Mouse (Mus musculus) CD8-positive naive resting alpha-beta T cell, adult 2 months (primary cell): ENCODE results near the gene Il17c.

Experiments used
- DNase-seq, 2 experiments: peaks; one replicate each; pipeline ENCODE4 v3.0.0; 2022; ENCODE audit warnings: low read depth in 2 of 2, low spot score in 2 of 2

Il17c gene

DNA sequence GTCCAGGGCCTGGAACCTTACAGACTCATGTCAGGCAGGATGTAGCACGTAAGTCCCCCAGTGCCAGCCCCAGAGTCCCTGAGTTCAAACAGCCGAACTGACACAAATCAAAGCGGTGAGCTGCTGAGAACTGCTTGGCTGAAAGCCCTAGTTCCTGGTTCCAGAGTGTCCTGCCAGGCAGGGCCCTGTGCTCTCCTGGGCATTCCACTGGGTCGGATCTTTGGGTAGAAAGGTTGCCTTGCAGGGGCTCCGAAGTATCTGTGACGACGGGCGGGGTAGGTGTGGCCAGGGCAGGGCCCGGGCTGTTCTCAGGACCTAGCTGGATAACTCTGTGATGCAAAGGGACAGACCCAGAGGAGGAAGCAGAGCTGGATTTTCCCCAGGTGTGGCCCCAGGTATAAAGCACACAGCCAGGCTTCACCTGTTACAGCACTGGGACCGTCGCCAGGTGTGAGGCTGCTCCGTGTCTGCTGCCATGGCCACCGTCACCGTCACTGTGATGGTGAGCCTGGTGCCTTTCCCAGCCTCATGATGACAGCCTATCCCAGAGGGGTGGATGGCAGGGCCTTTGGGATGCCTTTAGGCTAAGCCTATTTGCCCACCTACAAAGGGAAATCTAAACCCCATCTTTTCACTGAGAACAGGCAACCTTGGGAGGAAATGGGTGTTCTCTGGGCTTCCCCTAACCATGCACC is at the start of gene Il17c:
Gene Il17c (plus strand): TSS at position 645 of the 695 bp plus-strand sequence.
- no peak for DNase-seq

DNA sequence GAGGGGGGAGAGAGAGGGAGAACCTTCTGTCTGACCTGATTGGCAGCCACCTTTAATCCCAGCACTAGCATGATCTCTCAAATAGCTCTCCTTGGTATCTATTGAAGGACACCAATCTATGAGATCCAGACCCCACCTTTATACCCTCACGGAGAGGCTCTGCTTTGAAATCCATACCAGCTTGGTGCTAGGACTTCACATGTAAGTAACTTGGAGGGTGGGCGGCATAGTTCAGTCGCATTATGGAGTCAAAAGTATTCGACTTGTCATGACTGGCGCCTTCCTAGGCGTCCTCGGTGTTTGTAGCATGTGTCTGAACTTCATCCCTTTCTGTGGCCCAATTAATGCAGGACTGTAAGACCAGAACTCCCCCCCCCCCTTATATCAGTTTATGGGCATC is 46.5 kb upstream of the Il17c start:
- no peak for DNase-seq

DNA sequence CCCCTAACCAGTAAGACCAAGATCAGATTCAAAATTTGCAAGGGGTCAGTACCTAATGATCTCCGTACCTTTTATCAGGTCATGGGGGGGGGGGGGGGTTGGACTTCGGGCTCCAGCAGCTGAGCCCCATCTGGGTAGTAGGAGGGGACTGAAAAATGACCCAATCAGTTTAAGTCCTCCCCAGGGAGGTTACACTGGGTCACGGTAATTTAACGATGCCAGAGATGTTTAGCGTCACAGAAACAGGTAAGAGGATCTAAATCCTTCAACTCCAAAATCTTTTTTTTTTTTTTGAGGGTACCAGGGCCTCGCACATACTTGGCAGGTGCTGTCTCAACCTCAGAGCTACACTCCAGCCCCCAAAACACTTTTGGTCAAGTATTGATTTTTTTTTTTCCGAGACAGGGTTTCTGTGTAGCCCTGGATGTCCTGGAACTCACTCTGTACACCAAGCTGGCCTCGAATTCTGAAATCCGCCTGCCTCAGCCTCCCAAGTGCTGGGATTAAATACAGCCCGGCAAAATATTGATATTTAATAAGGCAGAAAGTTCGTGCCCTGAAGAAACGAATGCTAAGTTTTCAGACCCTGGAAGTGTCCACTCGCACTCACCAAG is 46.0 kb upstream of the Il17c start:
- no peak for DNase-seq

- peak; percentile 98 for DNase-seq
These were observed 45.2 kb upstream of the Il17c start, which contains the start of gene Zc3h18 for GRCm38 (mm10) chr8:122376365-122377231. Gene Zc3h18, plus strand, starts transcription at chr8:122376609.

DNA sequence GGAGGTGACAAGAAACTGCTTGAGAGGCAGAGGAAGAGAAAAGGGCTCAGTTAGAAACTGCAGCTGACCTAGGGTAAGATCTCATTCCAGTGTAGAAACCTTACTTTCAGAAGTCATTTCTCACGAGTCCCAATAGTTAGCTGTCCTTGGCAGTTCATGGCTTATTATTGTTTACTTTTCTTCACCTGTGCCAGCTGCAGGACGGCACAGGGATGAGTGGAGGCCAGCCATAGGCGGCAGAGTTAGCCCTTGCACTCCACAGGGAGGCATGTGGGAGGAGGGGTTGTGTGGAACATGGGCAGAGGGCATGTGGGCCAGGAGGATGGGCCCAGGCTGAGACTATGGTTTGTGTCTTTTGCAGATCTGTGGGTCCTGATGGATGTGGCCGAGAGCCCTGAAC is 38.8 kb upstream of the Il17c start:
- DNase-seq: no peak

DNA sequence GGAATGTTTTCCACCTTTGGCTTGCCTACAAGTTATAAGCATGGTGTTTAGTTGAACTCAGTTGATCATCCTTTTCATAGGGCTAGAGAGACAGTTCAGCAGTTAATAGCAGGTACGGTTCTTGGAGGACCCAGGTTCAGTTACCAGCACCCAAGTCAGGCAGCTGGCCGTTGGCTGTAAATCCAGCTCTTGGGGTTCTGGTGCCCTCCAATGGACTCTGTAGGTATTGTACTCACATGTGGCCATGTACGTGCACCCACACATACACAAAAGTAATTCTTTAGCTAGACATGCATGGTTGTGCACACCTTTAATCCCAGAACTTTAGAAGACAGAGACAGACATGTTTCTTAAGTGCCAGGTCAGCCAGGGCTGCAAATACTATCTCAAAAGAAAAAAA is 32.5 kb upstream of the Il17c start:
- no peak for DNase-seq

DNA sequence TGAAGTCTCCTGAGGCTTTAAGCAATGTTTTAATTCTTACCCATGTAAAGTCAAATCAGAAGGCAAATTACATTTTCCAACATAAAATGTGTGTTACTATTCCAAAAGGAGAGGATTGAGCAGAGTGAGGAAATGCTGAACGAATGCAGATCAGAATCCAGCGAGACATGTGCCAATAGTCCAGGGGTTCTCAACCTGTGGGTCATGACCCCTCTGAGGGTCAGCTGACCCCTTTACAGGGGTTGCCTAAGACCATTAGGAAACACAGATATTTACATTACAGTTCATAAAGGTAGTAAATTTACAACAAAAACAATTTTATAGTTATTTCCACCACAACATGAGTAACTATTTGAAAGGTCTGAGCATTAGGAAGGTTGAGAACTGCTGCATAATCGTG is 31.1 kb upstream of the Il17c start:
- no peak for DNase-seq

DNA sequence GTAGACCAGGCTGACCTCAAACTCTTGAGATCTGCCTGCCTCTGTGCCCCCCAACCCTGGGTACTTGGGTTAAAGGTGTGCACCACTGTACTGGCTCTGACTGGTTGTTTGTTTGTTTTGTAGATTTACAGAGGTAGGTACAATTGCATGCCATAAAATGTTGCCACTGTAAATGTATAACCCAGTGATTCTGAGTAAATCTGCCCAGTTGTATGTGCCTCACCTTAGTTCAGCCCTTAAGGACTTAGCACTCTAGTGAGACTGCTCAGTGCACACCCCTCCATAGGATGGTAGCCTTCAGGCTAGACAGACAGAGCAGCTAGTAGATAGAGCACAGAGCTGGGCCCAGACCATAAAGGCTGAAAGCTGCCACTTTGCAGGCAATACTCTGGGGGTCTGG is 28.1 kb upstream of the Il17c start:
- no peak for DNase-seq

DNA sequence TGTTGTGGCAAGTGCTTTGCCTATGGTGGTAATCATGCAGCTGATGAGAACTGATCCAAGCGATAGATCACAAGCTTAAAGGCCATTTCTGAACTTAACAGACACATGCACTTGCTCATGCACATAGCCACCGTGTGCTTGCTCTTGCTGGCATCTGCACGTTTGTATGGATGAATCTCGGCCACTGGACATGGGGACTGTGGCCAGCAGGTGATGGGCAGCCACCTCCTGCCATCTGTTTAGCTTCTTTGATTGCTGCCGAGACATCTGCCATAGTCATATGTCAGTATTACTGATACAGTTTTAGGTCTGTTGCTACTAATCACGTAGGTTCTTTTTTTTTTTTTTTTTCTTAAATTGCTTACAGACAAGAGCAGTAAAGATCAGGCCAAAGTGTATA is 26.5 kb upstream of the Il17c start:
- no peak for DNase-seq

- DNase-seq: no peak
These were observed 23.6 kb upstream of the Il17c start for GRCm38 (mm10) chr8:122398186-122398585.

DNA sequence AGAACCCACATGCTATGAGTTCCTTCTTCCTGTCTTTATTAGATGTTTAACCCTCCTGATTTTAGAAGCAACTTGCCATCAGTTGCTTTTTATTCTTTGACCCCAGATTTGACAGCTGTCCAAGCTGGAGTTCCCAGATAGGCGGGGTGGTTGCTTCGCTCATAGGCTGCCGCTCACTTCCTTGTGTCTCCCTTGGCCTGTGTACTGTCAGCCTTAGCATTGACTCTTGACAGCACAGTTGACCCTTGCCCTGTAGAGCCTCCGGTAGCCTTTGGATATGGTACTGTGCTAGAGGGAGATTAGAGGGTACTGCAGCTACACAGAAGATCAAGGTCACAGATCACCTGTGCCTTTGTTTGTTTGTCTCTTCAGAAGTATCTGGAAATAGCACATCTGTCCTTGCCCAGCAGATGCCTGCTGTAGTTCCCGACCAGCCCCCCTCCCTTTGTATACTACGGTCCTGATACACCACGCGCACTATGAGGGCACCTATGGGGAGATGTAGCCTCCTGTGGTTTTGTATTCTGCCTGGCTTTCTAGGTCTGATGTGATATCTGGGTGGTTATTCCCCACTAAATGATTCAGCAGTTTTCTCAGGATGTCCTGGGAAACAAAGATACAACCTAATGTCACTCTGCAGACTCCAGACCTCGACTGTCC is 16.5 kb upstream of the Il17c start:
- no peak for DNase-seq

- no peak for DNase-seq
These were observed 14.1 kb upstream of the Il17c start for GRCm38 (mm10) chr8:122407678-122408077.

DNA sequence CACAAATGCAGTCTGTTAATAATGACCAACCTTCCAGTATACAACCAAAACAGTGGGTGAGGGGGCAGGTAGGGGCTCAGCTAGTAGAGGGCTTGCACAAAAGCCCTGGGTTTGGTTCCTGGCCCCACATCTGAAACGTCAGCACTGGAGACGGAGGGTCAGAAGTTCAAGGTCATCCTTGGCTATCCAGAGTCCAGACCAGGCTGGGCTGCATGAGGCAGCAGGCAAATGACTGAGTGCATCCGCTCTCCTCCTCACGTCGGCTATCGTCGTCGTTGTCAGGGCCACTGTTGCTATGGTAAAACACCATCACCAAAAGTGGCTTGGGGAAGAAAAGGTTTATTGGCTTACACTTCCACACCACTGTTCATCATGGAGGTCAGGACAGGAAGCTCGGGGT is 7.5 kb upstream of the Il17c start:
- DNase-seq: no peak

- no peak for DNase-seq
These were observed 6.3 kb upstream of the Il17c start for GRCm38 (mm10) chr8:122415554-122415953.

- no peak for DNase-seq
These were observed 1.8 kb upstream of the Il17c start for GRCm38 (mm10) chr8:122419881-122420555.

- DNase-seq: no peak
These were observed 1.4 kb downstream of the Il17c start for GRCm38 (mm10) chr8:122423217-122423616.

- DNase-seq: no peak
These were observed 1.8 kb downstream of the Il17c start for GRCm38 (mm10) chr8:122423659-122424058.

- no peak for DNase-seq
These were observed 4.3 kb downstream of the Il17c start for GRCm38 (mm10) chr8:122426145-122426544.

DNA sequence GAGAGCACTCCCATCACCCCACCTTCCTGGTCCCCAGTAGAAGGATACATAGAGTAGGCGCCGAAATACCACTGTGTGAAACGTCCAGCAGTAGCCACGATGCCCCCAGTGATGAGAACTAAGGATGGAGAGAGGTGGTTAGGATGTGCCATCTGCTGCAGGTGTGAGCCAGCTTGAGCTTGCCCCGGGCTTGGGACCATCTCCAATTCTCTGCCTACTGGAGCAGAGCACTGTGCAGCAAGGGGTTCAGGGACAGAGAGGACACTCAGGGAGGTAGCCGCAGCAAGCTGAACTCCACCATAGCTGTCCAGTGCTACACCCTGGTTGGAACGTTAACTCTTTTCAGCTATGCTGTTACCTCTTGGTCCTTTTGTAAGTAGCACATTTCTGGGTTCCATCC is 5.8 kb downstream of the Il17c start:
- no peak for DNase-seq

- DNase-seq: no peak
These were observed 6.3 kb downstream of the Il17c start for GRCm38 (mm10) chr8:122428163-122428562.

DNA sequence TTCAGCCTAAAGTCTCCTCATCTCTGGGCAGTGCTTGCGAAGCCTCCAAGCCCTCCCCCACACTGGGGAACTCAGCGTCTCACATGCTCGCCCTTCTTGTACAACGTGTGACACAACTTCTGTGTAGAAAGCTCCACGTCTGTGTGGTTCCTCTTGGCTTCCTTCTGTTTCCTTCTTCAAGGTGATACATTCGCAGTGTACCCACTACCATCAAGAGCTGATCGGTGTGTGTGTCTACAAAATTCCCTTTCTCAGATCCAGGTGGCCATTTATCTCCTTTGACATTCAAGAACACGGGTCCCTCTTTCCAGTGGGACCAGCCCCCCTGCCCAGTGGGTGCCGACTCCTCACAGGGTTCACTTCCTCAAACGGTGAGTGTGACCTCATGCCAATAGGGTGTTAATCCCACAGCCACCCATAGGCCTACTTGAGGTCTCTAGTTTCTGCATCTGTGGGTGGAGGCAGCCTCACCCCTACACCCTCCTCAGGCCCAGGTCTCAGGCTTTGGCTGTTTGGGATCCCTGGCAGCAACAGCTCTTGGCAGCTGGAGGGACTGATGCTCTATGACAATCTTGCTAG is 8.3 kb downstream of the Il17c start:
- DNase-seq: no peak
